Mouse (Mus musculus) megakaryocyte, embryonic 14.5 days (primary cell): ENCODE data around the gene Errfi1.

Source experiments
- FLI1 ChIP-seq: IDR thresholded peaks from 2 replicates; pipeline ENCODE4 v1.6.1; 2012; ENCODE audit warnings: low read length, inconsistent platforms, mixed read lengths
- GATA1 ChIP-seq: IDR thresholded peaks from 3 replicates; pipeline ENCODE4 v1.6.1; 2012; ENCODE audit warnings: mixed read lengths, low read length, inconsistent platforms, borderline replicate concordance

DNA sequence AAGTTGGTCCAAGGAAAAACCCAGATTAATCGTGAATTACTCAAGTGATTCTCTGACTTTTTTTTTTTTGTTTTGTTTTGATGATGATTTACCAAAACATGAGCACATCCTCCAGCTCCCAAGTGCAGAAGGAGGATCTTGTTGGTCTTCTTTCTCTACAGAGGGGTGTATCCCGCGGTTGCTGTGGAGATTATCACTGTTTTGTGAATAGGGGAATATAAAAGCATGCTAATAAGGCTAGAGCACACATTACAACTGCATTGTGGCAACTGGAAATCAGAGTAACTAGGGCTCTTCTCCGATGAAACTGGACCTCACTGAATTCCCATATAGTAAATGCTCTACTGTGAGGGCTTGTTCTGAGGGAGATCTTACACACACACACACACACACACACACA lies 1.2 kb upstream of the Errfi1 start:
- no peak for TF ChIP-seq GATA1
- no peak for TF ChIP-seq FLI1
